Mouse (Mus musculus) lung, postnatal 0 days (tissue): ENCODE measurements around the gene Trp53rkb.

Source experiments
- CTCF ChIP-seq: IDR thresholded peaks from 2 replicates; pipeline ENCODE4 v1.5.1; 2016; ENCODE audit warnings: antibody characterized with exemption, mild to moderate bottlenecking
- EP300 ChIP-seq: IDR thresholded peaks from 2 replicates; pipeline ENCODE4 v1.6.1; 2016; ENCODE audit warnings: antibody characterized with exemption, mild to moderate bottlenecking, control low read depth

GRCm38 (mm10) chr2:166826491-166827224, 34.3 kb downstream of the Trp53rkb start:
- TF ChIP-seq CTCF, result no peak
- TF ChIP-seq EP300, result no peak
